Mouse (Mus musculus): ENCODE data around the gene Lin7a. TPM values are rescaled to one million over a fixed set of nuclear protein-coding genes. Genes with fewer than 3 reads are reported as not detected.

Gene Lin7a
- polyA plus RNA-seq, 1 experiment: not detected

DNA sequence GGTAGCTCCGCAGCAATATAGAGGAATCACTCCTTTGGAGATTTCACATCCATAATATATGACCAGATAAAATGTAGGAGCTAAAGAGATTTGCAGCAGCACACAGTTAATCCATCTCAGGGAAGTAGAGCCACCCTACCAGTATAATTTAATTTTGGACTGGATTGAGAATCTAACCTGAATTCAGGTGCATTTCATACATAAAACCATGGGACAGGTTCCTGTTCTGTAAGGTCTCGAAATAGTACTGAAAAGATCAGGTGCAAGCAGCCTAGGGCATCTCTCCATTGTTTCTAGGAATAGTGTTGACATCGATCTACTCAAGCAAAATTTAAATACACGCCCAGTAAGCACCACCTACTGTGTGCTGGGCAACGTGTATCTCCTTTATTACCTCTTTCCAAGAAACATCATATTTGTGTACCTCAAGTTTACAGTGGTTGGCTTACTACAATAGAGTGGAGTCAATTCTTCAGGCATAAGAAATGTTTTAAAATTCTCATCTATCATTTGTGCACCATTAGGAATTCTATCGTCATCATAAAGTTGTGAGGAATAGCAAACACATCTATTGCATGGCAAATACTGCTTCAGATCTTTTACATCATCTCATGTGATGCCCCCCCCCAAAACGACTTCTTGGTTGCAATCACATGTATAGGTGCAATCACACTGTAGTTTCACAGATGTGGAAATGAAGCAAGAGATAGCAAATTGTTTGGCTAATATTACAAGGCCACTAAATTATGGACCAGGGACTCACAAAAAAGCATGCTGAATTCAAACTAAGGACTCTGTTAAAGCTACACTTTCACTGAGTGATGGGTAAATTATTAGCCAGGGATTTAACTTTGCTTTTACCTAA is 20.9 kb upstream of the Lin7a start:
- no peak for TF ChIP-seq CTCF (IDR thresholded peaks at IDR 0.05; ENCODE audit: extremely low read depth, insufficient read depth, insufficient read length, insufficient replicate concordance)
- TF ChIP-seq POLR2A (IDR thresholded peaks at IDR 0.05; ENCODE audit: low read depth, low read length): no peak

DNA sequence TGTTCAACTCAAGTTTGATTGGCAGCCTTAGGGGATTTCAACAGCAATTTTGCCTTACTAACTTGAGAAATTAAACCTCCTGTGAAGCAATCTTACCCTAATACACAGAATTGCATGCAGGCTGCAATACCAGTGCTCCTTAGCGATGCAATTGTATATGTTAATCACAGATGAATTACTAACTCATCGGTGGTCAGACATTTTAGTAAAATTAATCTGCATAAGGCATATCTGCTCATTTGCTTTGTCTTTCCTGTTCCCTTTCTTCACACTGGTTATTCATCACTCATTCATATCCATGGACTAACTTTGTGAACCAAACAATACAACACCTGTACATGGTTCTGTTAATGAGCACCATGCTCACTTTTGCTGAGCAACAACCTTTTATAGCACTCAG is 20.2 kb upstream of the Lin7a start:
- 76% methylated on average over 2 of the region's 2 CpGs for WGBS
- Histone ChIP-seq H3K4me1 (ENCODE audit: control insufficient read depth, insufficient read depth, insufficient read length) (no peaks in the 10 kb centered on the region), H3K36me3 (ENCODE audit: control insufficient read depth, insufficient read depth, low read length) (no peaks in the 10 kb centered on the region), H3K27me3 (ENCODE audit: control insufficient read depth, insufficient read depth, low read length) (no peaks in the 10 kb centered on the region), H3K27ac (ENCODE audit: insufficient read depth, low read length) (no peak overlapping the region), H3K4me3 (ENCODE audit: extremely low read depth, insufficient read depth, insufficient read length) (no peak overlapping the region)
- TF ChIP-seq CTCF (IDR thresholded peaks at IDR 0.05; ENCODE audit: extremely low read depth, insufficient read depth, insufficient read length, insufficient replicate concordance) (no peak), POLR2A (IDR thresholded peaks at IDR 0.05; ENCODE audit: low read depth, low read length) (no peak)
- DNase-seq (ENCODE audit: low read depth in 1 of 2, low spot score in 2 of 2): no peak

More for the DNA sequence above, 20.9 kb upstream of the Lin7a start:
- Histone ChIP-seq H3K27ac (ENCODE audit: insufficient read depth, low read length) (no peak overlapping the region), H3K4me1 (ENCODE audit: control insufficient read depth, insufficient read depth, insufficient read length) (no peaks in the 10 kb centered on the region), H3K4me3 (ENCODE audit: extremely low read depth, insufficient read depth, insufficient read length) (no peak overlapping the region), H3K27me3 (ENCODE audit: control insufficient read depth, insufficient read depth, low read length) (no peaks in the 10 kb centered on the region), H3K36me3 (ENCODE audit: control insufficient read depth, insufficient read depth, low read length) (no peaks in the 10 kb centered on the region)
- no peak for DNase-seq (ENCODE audit: low read depth in 1 of 2, low spot score in 2 of 2)
- WGBS: 73% methylated on average over 7 of the region's 7 CpGs

DNA sequence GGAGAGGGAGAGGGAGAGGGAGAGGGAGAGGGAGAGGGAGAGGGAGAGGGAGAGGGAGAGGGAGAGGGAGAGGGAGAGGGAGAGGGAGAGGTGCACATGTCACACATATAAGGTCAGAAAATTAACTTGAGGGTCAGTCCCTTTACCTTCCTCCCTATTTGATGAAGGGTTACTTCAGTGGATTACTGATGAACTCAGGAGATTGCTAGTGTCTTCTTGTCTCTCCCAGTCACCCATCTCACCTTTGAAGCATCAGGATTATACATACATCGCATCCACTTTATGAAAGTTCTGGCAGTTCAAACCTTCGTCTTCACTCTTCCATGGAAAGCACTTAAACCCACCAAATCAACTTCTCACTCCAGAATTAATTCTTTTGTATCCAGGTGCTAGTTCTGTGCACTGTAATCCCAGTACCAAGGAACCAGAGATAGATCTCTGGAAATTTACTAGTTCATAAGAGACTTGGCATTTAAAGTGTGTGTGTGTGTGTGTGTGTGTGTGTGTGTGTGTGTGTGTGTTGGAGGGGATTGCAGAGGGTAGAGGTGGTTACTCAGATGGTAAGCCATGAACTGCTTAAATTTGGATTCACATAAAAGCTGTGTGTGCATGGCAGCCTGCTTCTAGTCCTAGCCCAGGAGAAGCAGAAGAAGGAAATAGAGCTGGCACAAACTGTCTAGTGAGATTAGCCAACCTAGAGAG is 19.5 kb upstream of the Lin7a start:
- no peak overlapping the region for H3K4me3 ChIP-seq (ENCODE audit: extremely low read depth, insufficient read depth, insufficient read length)
- no peak for DNase-seq (ENCODE audit: low read depth in 1 of 2, low spot score in 2 of 2)
- H3K27me3 ChIP-seq (ENCODE audit: control insufficient read depth, insufficient read depth, low read length): no peaks in the 10 kb centered on the region
- no peaks in the 10 kb centered on the region for H3K4me1 ChIP-seq (ENCODE audit: control insufficient read depth, insufficient read depth, insufficient read length)
- no peaks in the 10 kb centered on the region for H3K36me3 ChIP-seq (ENCODE audit: control insufficient read depth, insufficient read depth, low read length)
- no peak overlapping the region for H3K27ac ChIP-seq (ENCODE audit: insufficient read depth, low read length)
- TF ChIP-seq POLR2A (IDR thresholded peaks at IDR 0.05; ENCODE audit: low read depth, low read length) (no peak), CTCF (IDR thresholded peaks at IDR 0.05; ENCODE audit: extremely low read depth, insufficient read depth, insufficient read length, insufficient replicate concordance) (no peak)
- WGBS: 88% methylated on average over 2 of the region's 2 CpGs

- no peak for TF ChIP-seq CTCF (IDR thresholded peaks at IDR 0.05; ENCODE audit: extremely low read depth, insufficient read depth, insufficient read length, insufficient replicate concordance)
- TF ChIP-seq POLR2A (IDR thresholded peaks at IDR 0.05; ENCODE audit: low read depth, low read length): no peak
Measured at GRCm38 (mm10) chr10:107252503-107252815, 19.0 kb upstream of the Lin7a start.

DNA sequence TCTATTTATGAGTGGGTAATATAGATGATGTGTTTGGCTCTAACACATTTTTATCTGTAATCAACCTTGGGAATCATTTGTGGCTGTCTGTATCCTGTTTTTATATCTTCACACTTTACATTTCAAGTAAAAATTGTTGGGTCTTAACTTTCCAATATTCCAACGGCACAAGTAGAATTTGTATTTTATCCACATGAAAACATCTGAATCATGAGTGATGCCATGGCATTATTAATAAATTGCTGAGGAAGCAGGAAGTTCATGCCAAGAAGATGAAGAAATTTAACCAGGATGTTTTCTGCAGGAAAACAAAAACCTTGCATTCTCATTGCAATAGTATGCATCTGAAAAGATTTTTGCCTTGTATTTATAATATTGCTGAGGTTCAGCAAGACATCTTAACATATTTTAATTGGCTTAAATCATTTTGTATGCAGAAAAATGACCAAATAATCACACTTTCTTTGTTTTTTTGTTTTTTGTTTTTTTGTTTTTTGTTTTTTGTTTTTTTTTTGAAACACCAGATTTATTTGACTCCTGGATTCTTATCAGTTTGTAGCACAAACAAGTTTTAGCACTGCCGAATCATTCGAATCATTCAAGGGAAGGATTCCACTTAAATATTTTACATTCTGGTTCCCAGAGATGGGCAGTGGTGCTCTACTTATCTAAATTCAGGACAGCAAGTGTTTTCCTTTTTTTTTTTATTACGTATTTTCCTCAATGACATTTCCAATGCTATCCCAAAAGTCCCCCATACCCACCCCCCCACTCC is 18.1 kb upstream of the Lin7a start:
- H3K36me3 ChIP-seq (ENCODE audit: control insufficient read depth, insufficient read depth, low read length): no peaks in the 10 kb centered on the region
- H3K4me1 ChIP-seq (ENCODE audit: control insufficient read depth, insufficient read depth, insufficient read length): no peaks in the 10 kb centered on the region
- H3K4me3 ChIP-seq (ENCODE audit: extremely low read depth, insufficient read depth, insufficient read length): no peak overlapping the region
- H3K27ac ChIP-seq (ENCODE audit: insufficient read depth, low read length): no peak overlapping the region
- H3K27me3 ChIP-seq (ENCODE audit: control insufficient read depth, insufficient read depth, low read length): no peaks in the 10 kb centered on the region
- DNase-seq (ENCODE audit: low read depth in 1 of 2, low spot score in 2 of 2): no peak
- TF ChIP-seq POLR2A (IDR thresholded peaks at IDR 0.05; ENCODE audit: low read depth, low read length): no peak
- 87% methylated on average over 4 of the region's 4 CpGs for WGBS

More at GRCm38 (mm10) chr10:107252503-107252815, 19.0 kb upstream of the Lin7a start:
- 78% methylated on average over 3 of the region's 3 CpGs for WGBS
- Histone ChIP-seq H3K27me3 (ENCODE audit: control insufficient read depth, insufficient read depth, low read length) (no peaks in the 10 kb centered on the region), H3K4me3 (ENCODE audit: extremely low read depth, insufficient read depth, insufficient read length) (no peak overlapping the region), H3K36me3 (ENCODE audit: control insufficient read depth, insufficient read depth, low read length) (no peaks in the 10 kb centered on the region), H3K4me1 (ENCODE audit: control insufficient read depth, insufficient read depth, insufficient read length) (no peaks in the 10 kb centered on the region), H3K27ac (ENCODE audit: insufficient read depth, low read length) (no peak overlapping the region)
- no peak for DNase-seq (ENCODE audit: low read depth in 1 of 2, low spot score in 2 of 2)

DNA sequence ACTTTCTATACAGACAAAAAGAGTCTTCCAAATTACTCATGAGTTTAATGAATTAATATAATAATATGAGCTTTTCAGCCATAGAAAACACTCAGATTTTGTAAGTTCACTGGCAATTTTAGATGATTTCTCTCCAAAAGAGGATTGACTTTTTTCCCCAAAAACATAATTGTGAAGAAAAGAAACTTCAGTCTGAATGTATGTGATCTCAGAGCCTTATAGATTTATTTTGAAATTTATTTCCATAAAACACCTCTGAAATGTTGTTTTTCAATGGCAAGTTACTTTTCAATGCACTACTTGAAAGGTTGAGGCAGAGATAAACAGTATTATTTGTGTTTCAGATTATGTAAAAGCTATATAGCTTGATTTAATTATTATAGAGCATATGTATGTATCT is 16.8 kb upstream of the Lin7a start:
- Histone ChIP-seq H3K27me3 (ENCODE audit: control insufficient read depth, insufficient read depth, low read length) (no peaks in the 10 kb centered on the region), H3K4me1 (ENCODE audit: control insufficient read depth, insufficient read depth, insufficient read length) (no peaks in the 10 kb centered on the region), H3K27ac (ENCODE audit: insufficient read depth, low read length) (no peak overlapping the region), H3K36me3 (ENCODE audit: control insufficient read depth, insufficient read depth, low read length) (no peaks in the 10 kb centered on the region), H3K4me3 (ENCODE audit: extremely low read depth, insufficient read depth, insufficient read length) (no peak overlapping the region)
- DNase-seq (ENCODE audit: low read depth in 1 of 2, low spot score in 2 of 2): no peak
- no peak for TF ChIP-seq POLR2A (IDR thresholded peaks at IDR 0.05; ENCODE audit: low read depth, low read length)
- TF ChIP-seq CTCF (IDR thresholded peaks at IDR 0.05; ENCODE audit: extremely low read depth, insufficient read depth, insufficient read length, insufficient replicate concordance): no peak

All from spleen, adult 2 months (tissue).